25 mouse cellular contexts compared by ENCODE assay signal in genomic region chr13:52328766-52329165, GRCm38 (mm10).
A peak's percentile ranks its signal among the peaks of the same experiment; 100 is the strongest.
DNase-seq lines count a peak whose midpoint lies in the region; ATAC-seq and TF ChIP-seq lines count a peak whose summit lies in the region.
"Had no signal": no experiment of that assay in that cellular context is flagged by ENCODE, and none has a peak within 500 bp of the region (broad histone marks: within the 10 kb centered on the region; RNA-seq: fewer than 3 reads in every experiment).

No protein-coding gene starts in this region.

- H3K27me3 ChIP-seq in liver, embryonic 11.5 days (replicated peaks; ENCODE audit: control insufficient read depth, insufficient read depth, low read length): no peaks in the 10 kb centered on the region
- H3K27me3 ChIP-seq in liver, postnatal 0 days (ENCODE audit: insufficient read depth, low read length): no peaks in the 10 kb centered on the region
- H3K27me3 ChIP-seq in kidney, embryonic 14.5 days (ENCODE audit: control insufficient read depth, insufficient read depth, low read length): no peaks in the 10 kb centered on the region
- H3K27me3 ChIP-seq: embryonic facial prominence, embryonic 12.5 days; midbrain, embryonic 15.5 days; neural tube, embryonic 15.5 days had no signal

- H3K4me3 ChIP-seq in liver, embryonic 11.5 days (ENCODE audit: low read depth, low read length): no peak overlapping the region
- no peak overlapping the region for H3K4me3 ChIP-seq in liver, postnatal 0 days (ENCODE audit: low read depth, low read length)
- H3K4me3 ChIP-seq in kidney, embryonic 14.5 days (ENCODE audit: low read length): no peak overlapping the region
- H3K4me3 ChIP-seq: embryonic facial prominence, embryonic 12.5 days; hindbrain, embryonic 10.5 days; limb, embryonic 10.5 days; midbrain, embryonic 15.5 days; myocyte; neural tube, embryonic 15.5 days had no signal

- ATAC-seq in liver, embryonic 11.5 days (replicated peaks; ENCODE audit: low FRiP score): no peak
- ATAC-seq in liver, postnatal 0 days: no peak
- ATAC-seq in kidney, embryonic 14.5 days (ENCODE audit: low FRiP score, low TSS enrichment): no peak
- ATAC-seq: forebrain, postnatal 0 days; hindbrain, postnatal 0 days; intestine, embryonic 16.5 days; lung, postnatal 0 days; midbrain, embryonic 15.5 days had no signal

- no peak overlapping the region for H3K9ac ChIP-seq in liver, embryonic 11.5 days (ENCODE audit: low read depth, low read length)
- H3K9ac ChIP-seq in liver, postnatal 0 days (replicated peaks): no peak overlapping the region
- H3K9ac ChIP-seq in kidney, embryonic 14.5 days (ENCODE audit: low read depth, low read length): no peak overlapping the region
- H3K9ac ChIP-seq: embryonic facial prominence, embryonic 12.5 days; forebrain, postnatal 0 days; midbrain, embryonic 15.5 days; neural tube, embryonic 15.5 days had no signal

- no peak overlapping the region for H3K27ac ChIP-seq in liver, embryonic 11.5 days (ENCODE audit: low read depth, low read length)
- H3K27ac ChIP-seq in liver, postnatal 0 days (ENCODE audit: low read depth): no peak overlapping the region
- no peak overlapping the region for H3K27ac ChIP-seq in kidney, embryonic 14.5 days (ENCODE audit: low read depth, low read length)
- H3K27ac ChIP-seq: embryonic facial prominence, embryonic 12.5 days; hindbrain, embryonic 10.5 days; hindbrain, postnatal 0 days; limb, embryonic 10.5 days; macrophage; midbrain, embryonic 15.5 days; neural tube, embryonic 15.5 days had no signal

- DNase-seq in layer of hippocampus, adult 11-12 months (ENCODE audit: low spot score): peak; percentile 37
- no peak for DNase-seq in layer of hippocampus, postnatal 10 days (ENCODE audit: low spot score in 2 of 2)
- DNase-seq in liver, embryonic 11.5 days (ENCODE audit: low spot score): peak; percentile 14
- DNase-seq in liver, postnatal 0 days: no peak
- peak; percentile 49 to 83 for DNase-seq in left cerebral cortex, postnatal 25 days (ENCODE audit: low spot score in 2 of 2)
- DNase-seq in right cerebral cortex, postnatal 36 days (ENCODE audit: low spot score in 2 of 2): peak; percentile 55 to 66
- DNase-seq in spleen, postnatal 4 days (ENCODE audit: low spot score in 2 of 2): no peak
- DNase-seq: adrenal gland, adult 2 months; cerebellum, adult 11-12 months; forebrain, postnatal 0 days; gastrocnemius, postnatal 10 days; kidney, postnatal 4 days; liver had no signal

- no peak for TF ChIP-seq CTCF in liver, postnatal 0 days (IDR thresholded peaks at IDR 0.05; ENCODE audit: low read depth)

- no peaks in the 10 kb centered on the region for H3K4me1 ChIP-seq in liver, embryonic 11.5 days (replicated peaks; ENCODE audit: control insufficient read depth, insufficient read depth, low read length)
- H3K4me1 ChIP-seq in liver, postnatal 0 days (ENCODE audit: insufficient read depth): no peaks in the 10 kb centered on the region
- no peaks in the 10 kb centered on the region for H3K4me1 ChIP-seq in kidney, embryonic 14.5 days (ENCODE audit: control insufficient read depth, insufficient read depth, low read length)
- H3K4me1 ChIP-seq: embryonic facial prominence, embryonic 12.5 days; limb, embryonic 10.5 days; midbrain, embryonic 15.5 days; neural tube, embryonic 15.5 days had no signal

- intact Hi-C loops in left cerebral cortex, postnatal 25 days (cut with DNase I): loop anchor here (1.0 kb wide), 1 partner anchor 45 kb away; no protein-coding TSS in a partner anchor

- 66% methylated on average over 8 of the region's 8 CpGs for WGBS in liver, embryonic 11.5 days
- 67% methylated on average over 8 of the region's 8 CpGs for WGBS in liver, postnatal 0 days (ENCODE audit: insufficient replicate concordance)
- WGBS in kidney, embryonic 14.5 days: 30% methylated on average over 8 of the region's 8 CpGs

- no peaks in the 10 kb centered on the region for H3K36me3 ChIP-seq in liver, embryonic 11.5 days (ENCODE audit: control insufficient read depth, insufficient read depth, low read length)
- H3K36me3 ChIP-seq in liver, postnatal 0 days (replicated peaks; ENCODE audit: insufficient read depth, low read length): no peaks in the 10 kb centered on the region
- no peaks in the 10 kb centered on the region for H3K36me3 ChIP-seq in kidney, embryonic 14.5 days (ENCODE audit: control insufficient read depth, insufficient read depth, low read length)
- H3K36me3 ChIP-seq: embryonic facial prominence, embryonic 12.5 days; hindbrain, embryonic 10.5 days; limb, embryonic 10.5 days; midbrain, embryonic 15.5 days; neural tube, embryonic 15.5 days had no signal

- TF ChIP-seq EP300 in liver, postnatal 0 days (IDR thresholded peaks at IDR 0.05; ENCODE audit: low read depth): no peak

- H3K9me3 ChIP-seq in liver, embryonic 11.5 days (ENCODE audit: control insufficient read depth, low read length): no peaks in the 10 kb centered on the region
- H3K9me3 ChIP-seq in liver, postnatal 0 days (ENCODE audit: low read length): no peaks in the 10 kb centered on the region
- H3K9me3 ChIP-seq in kidney, embryonic 14.5 days (ENCODE audit: control insufficient read depth, low read length): no peaks in the 10 kb centered on the region
- H3K9me3 ChIP-seq: embryonic facial prominence, embryonic 12.5 days; hindbrain, embryonic 10.5 days; limb, embryonic 10.5 days; midbrain, embryonic 15.5 days; neural tube, embryonic 15.5 days had no signal

- H3K4me2 ChIP-seq in liver, embryonic 11.5 days: no peak overlapping the region
- no peak overlapping the region for H3K4me2 ChIP-seq in liver, postnatal 0 days (ENCODE audit: low read depth, low read length)
- no peak overlapping the region for H3K4me2 ChIP-seq in kidney, embryonic 14.5 days (replicated peaks; ENCODE audit: low read depth, low read length)
- H3K4me2 ChIP-seq: embryonic facial prominence, embryonic 12.5 days; heart, embryonic 11.5 days; midbrain, embryonic 15.5 days; neural tube, embryonic 15.5 days had no signal

Comparison
In these comparisons a context has a peak if more than half of its experiments do, and no peak if none do; other contexts are left out.
1. DNase-seq: peak in layer of hippocampus, adult 11-12 months (single experiment), liver, embryonic 11.5 days (single experiment), left cerebral cortex, postnatal 25 days (2 of 2) and right cerebral cortex, postnatal 36 days (2 of 2); none in layer of hippocampus, postnatal 10 days (0 of 2), liver, postnatal 0 days (single experiment) and spleen, postnatal 4 days (0 of 2).